Mouse (Mus musculus) gastrocnemius, postnatal 36 days (tissue): ENCODE measurements around the gene Ctu2. TPM values are rescaled to one million over a fixed set of nuclear protein-coding genes. Genes with fewer than 3 reads are reported as not detected.

Experiments
- DNase-seq, 2 experiments: peaks; one replicate each; pipeline ENCODE4 v3.0.0; 2022
- intact Hi-C: fragments of 180-260 bp; cut with DNase I; formaldehyde crosslinking; loops from one replicate; pipeline ENCODE4 v1.15.1; 2025
- microRNA-seq, 2 experiments: library from miRNA; unstranded; fragments of <30 nt; microRNA quantifications; one replicate each; pipeline ENCODE4 v1.2.0; 2021
- total RNA-seq, 2 experiments: library from RNA; stranded (reverse); gene quantifications; 2 replicates each; pipeline ENCODE4 v1.2.3; 2021

Gene Ctu2
- total RNA-seq, 2 experiments from 2014 or later = 5.0 to 5.7 TPM

GRCm38 (mm10) chr8:122526526-122527170, 50.7 kb downstream of the Ctu2 start:
- intact Hi-C loops = no loop called here
- no peak for DNase-seq

- intact Hi-C loops = no loop called here
- no peak for DNase-seq
These were observed 52.0 kb downstream of the Ctu2 start for GRCm38 (mm10) chr8:122527937-122528336.

- intact Hi-C loops = no loop called here
These were observed 53.2 kb downstream of the Ctu2 start for GRCm38 (mm10) chr8:122529159-122529558.

GRCm38 (mm10) chr8:122531312-122531711, 55.4 kb downstream of the Ctu2 start:
- intact Hi-C loops = no loop called here
- DNase-seq = no peak

More at GRCm38 (mm10) chr8:122529159-122529558, 53.2 kb downstream of the Ctu2 start:
- no peak for DNase-seq

Small RNA genes within 50 kb of the gene (microRNA-seq; reads per million reads assigned to microRNA genes)
- gene Gm24366 = 0 reads per million in 2 experiments

Other genes with a start within 250 kb of the Ctu2 start
- 1 to 10 TPM; 5.6 to 8.9 TPM for gene Zfpm1, start 194.0 kb upstream of the Ctu2 start, total RNA-seq
- not detected for gene Trhr2, start 115.4 kb upstream of the Ctu2 start, total RNA-seq
- gene Zc3h18, start 99.5 kb upstream of the Ctu2 start, total RNA-seq = 10 to 100 TPM; 21.1 to 24.2 TPM
- not detected for gene Il17c, start 54.1 kb upstream of the Ctu2 start, total RNA-seq
- gene Cyba, start 43.2 kb upstream of the Ctu2 start, total RNA-seq = 1 to 10 TPM; 7.5 to 7.7 TPM
- 1 to 10 TPM; 3.9 to 4.1 TPM for gene Mvd, start 32.7 kb upstream of the Ctu2 start, total RNA-seq
- gene Snai3, start 15.4 kb upstream of the Ctu2 start, total RNA-seq = 10 to 100 TPM in 1 of 2 experiments, 1 to 10 TPM in 1; 6.8 to 13.3 TPM
- gene Rnf166, start 79 bp upstream of the Ctu2 start, total RNA-seq = 10 to 100 TPM; 29.2 to 30.6 TPM
- 10 to 100 TPM; 14.3 to 15.9 TPM for gene Piezo1, start 75.2 kb downstream of the Ctu2 start, total RNA-seq
- 1 to 10 TPM in 1 of 2 experiments, under 1 TPM in 1; 0.76 to 1.2 TPM for gene Cdt1, start 91.9 kb downstream of the Ctu2 start, total RNA-seq
- gene Aprt, start 100.8 kb downstream of the Ctu2 start, total RNA-seq = 10 to 100 TPM; 35.4 to 45.3 TPM
- gene Galns, start 135.3 kb downstream of the Ctu2 start, total RNA-seq = 1 to 10 TPM; 1.3 to 1.6 TPM
- gene Trappc2l, start 135.5 kb downstream of the Ctu2 start, total RNA-seq = 10 to 100 TPM; 38.2 to 40.6 TPM
- gene Pabpn1l, start 146.6 kb downstream of the Ctu2 start, total RNA-seq = not detected
- gene Cbfa2t3, start 223.0 kb downstream of the Ctu2 start, total RNA-seq = 10 to 100 TPM; 17.0 to 18.7 TPM